Mouse (Mus musculus) stomach, postnatal 0 days (tissue): ENCODE measurements around the gene Tanc1. TPM values are rescaled to one million over a fixed set of nuclear protein-coding genes. Genes with fewer than 3 reads are reported as not detected.
A peak's percentile ranks its signal among the peaks of the same experiment; 100 is the strongest.

Source experiments
- ATAC-seq: fragments of 200-750 bp; cut with Nextera tagmentation; 2 replicates; pipeline ENCODE4 v1.8.0; 2017; ENCODE audit not compliant: low FRiP score, low TSS enrichment
- DNase-seq: peaks from one replicate; pipeline ENCODE4 v3.0.0-alpha.2; 2016; ENCODE audit warnings: low spot score
- H3K27ac ChIP-seq: fragments of 300-500 bp; sonication (generic); replicated peaks from 2 replicates; pipeline ENCODE4 v1.5.1; 2014; ENCODE audit warnings: mild to moderate bottlenecking, control low read depth
- H3K27me3 ChIP-seq: fragments of 300-500 bp; sonication (generic); 2 replicates; pipeline ENCODE4 v1.6.1; 2014; ENCODE audit warnings: low read length; ENCODE audit not compliant: control insufficient read depth, insufficient read depth
- H3K36me3 ChIP-seq: fragments of 300-500 bp; sonication (generic); 2 replicates; pipeline ENCODE4 v1.6.1; 2014; ENCODE audit warnings: low read length, mixed read lengths; ENCODE audit not compliant: control insufficient read depth, insufficient read depth
- H3K4me1 ChIP-seq: fragments of 300-500 bp; sonication (generic); replicated peaks from 2 replicates; pipeline ENCODE4 v1.6.1; 2014; ENCODE audit warnings: antibody characterized with exemption; ENCODE audit not compliant: control insufficient read depth, insufficient read depth
- H3K4me2 ChIP-seq: fragments of 300-500 bp; sonication (generic); replicated peaks from 2 replicates; pipeline ENCODE4 v1.6.1; 2014; ENCODE audit warnings: low read depth, mild to moderate bottlenecking, control low read depth, moderate library complexity
- H3K4me3 ChIP-seq: fragments of 300-500 bp; sonication (generic); 2 replicates; pipeline ENCODE4 v1.5.1; 2014; ENCODE audit warnings: low read depth, low read length, control low read depth
- H3K9ac ChIP-seq: fragments of 300-500 bp; sonication (generic); 2 replicates; pipeline ENCODE4 v1.6.1; 2014; ENCODE audit warnings: mild to moderate bottlenecking, low read length, control low read depth, mixed read lengths
- H3K9me3 ChIP-seq: fragments of 300-500 bp; sonication (generic); 2 replicates; pipeline ENCODE4 v1.6.1; 2016; ENCODE audit warnings: low read length; ENCODE audit not compliant: control insufficient read depth
- CTCF ChIP-seq: IDR thresholded peaks from 2 replicates; pipeline ENCODE4 v1.5.1; 2016; ENCODE audit warnings: antibody characterized with exemption, low read depth, mild to moderate bottlenecking, moderate library complexity
- EP300 ChIP-seq: optimal IDR thresholded peaks from 2 replicates; pipeline ENCODE3; 2016; ENCODE audit warnings: antibody characterized with exemption
- WGBS: fragments of 180-500 bp; shearing (Covaris S2); extraction: QIAGEN DNeasy Blood & Tissue Kit; methylation state at CpG from one replicate; pipeline ENCODE4 v1.1.7; 2014; 5-methylcytosine and 5-hydroxymethylcytosine counted together
- polyA plus RNA-seq: library from polyadenylated mRNA; unstranded; fragments of >200 nt; fragmentation: Nextera tagmentation; extraction: Ambion mirVana; gene quantifications from 2 replicates; pipeline ENCODE4 v1.2.1, GENCODE M21; 2015

Gene Tanc1
- polyA plus RNA-seq, 1 experiment from 2014 or later = 13.4 TPM

GRCm38 (mm10) chr2:59598286-59598685 is 13.6 kb upstream of the Tanc1 start:
- 52% methylated on average over 6 of the region's 6 CpGs for WGBS
- DNase-seq (no peak), ATAC-seq (no peak)
- H3K27me3 ChIP-seq = no peaks in the 10 kb centered on the region
- no peak overlapping the region for H3K27ac ChIP-seq
- H3K9me3 ChIP-seq = no peaks in the 10 kb centered on the region
- H3K9ac ChIP-seq = no peak overlapping the region
- H3K4me2 ChIP-seq = no peak overlapping the region
- H3K36me3 ChIP-seq = no peaks in the 10 kb centered on the region
- no peak overlapping the region for H3K4me3 ChIP-seq
- H3K4me1 ChIP-seq = no peaks in the 10 kb centered on the region
- TF ChIP-seq EP300 (no peak), CTCF (no peak)

GRCm38 (mm10) chr2:59598894-59599293 is 12.9 kb upstream of the Tanc1 start:
- Histone ChIP-seq H3K4me1 (no peaks in the 10 kb centered on the region), H3K4me3 (no peak overlapping the region), H3K27me3 (no peaks in the 10 kb centered on the region), H3K36me3 (no peaks in the 10 kb centered on the region), H3K4me2 (no peak overlapping the region), H3K27ac (no peak overlapping the region), H3K9ac (no peak overlapping the region), H3K9me3 (no peaks in the 10 kb centered on the region)
- 38% methylated on average over 4 of the region's 4 CpGs for WGBS
- ATAC-seq (no peak; the same call in 1 of the 2 replicates), DNase-seq (no peak)
- TF ChIP-seq CTCF = no peak
- no peak for TF ChIP-seq EP300

GRCm38 (mm10) chr2:59599338-59600111 is 12.3 kb upstream of the Tanc1 start:
- peak; percentile 66; the same call in 1 of the 2 replicates for ATAC-seq
- WGBS = 7% methylated on average over 6 of the region's 7 CpGs
- Histone ChIP-seq H3K4me1 (no peaks in the 10 kb centered on the region), H3K4me3 (no peak overlapping the region), H3K9me3 (no peaks in the 10 kb centered on the region), H3K4me2 (no peak overlapping the region), H3K27me3 (no peaks in the 10 kb centered on the region), H3K9ac (no peak overlapping the region), H3K36me3 (no peaks in the 10 kb centered on the region), H3K27ac (no peak overlapping the region; the same call in 1 of the 2 replicates)
- peak; percentile 62 for DNase-seq
- TF ChIP-seq EP300 = no peak

GRCm38 (mm10) chr2:59600123-59600840 is 11.6 kb upstream of the Tanc1 start:
- no peaks in the 10 kb centered on the region for H3K9me3 ChIP-seq
- no peak overlapping the region; the same call in 1 of the 2 replicates for H3K27ac ChIP-seq
- DNase-seq = no peak
- TF ChIP-seq CTCF (no peak), EP300 (no peak)
- WGBS = 51% methylated on average over 19 of the region's 19 CpGs
- no peak overlapping the region for H3K9ac ChIP-seq
- peak overlapping the region; percentile 12; the same call in 1 of the 2 replicates for H3K4me2 ChIP-seq
- no peak overlapping the region for H3K4me3 ChIP-seq
- no peaks in the 10 kb centered on the region for H3K4me1 ChIP-seq
- ATAC-seq = no peak
- no peaks in the 10 kb centered on the region for H3K36me3 ChIP-seq
- no peaks in the 10 kb centered on the region for H3K27me3 ChIP-seq

- Histone ChIP-seq H3K4me3 (no peak overlapping the region), H3K9ac (no peak overlapping the region), H3K4me1 (no peaks in the 10 kb centered on the region), H3K9me3 (no peaks in the 10 kb centered on the region), H3K27me3 (no peaks in the 10 kb centered on the region), H3K36me3 (no peaks in the 10 kb centered on the region), H3K4me2 (no peak overlapping the region), H3K27ac (no peak overlapping the region)
- no peak for DNase-seq
- 72% methylated on average over 2 of the region's 2 CpGs for WGBS
- no peak for ATAC-seq
- TF ChIP-seq EP300 (no peak), CTCF (no peak)
Observed at GRCm38 (mm10) chr2:59600980-59601379, 10.9 kb upstream of the Tanc1 start.

- H3K36me3 ChIP-seq = no peaks in the 10 kb centered on the region
- no peak for DNase-seq
- no peak for TF ChIP-seq CTCF
- no peak for TF ChIP-seq EP300
- WGBS = 82% methylated on average over 8 of the region's 8 CpGs
- H3K4me2 ChIP-seq = no peak overlapping the region
- H3K27me3 ChIP-seq = no peaks in the 10 kb centered on the region
- H3K9me3 ChIP-seq = no peaks in the 10 kb centered on the region
- no peaks in the 10 kb centered on the region for H3K4me1 ChIP-seq
- H3K9ac ChIP-seq = no peak overlapping the region
- H3K27ac ChIP-seq = no peak overlapping the region
- no peak for ATAC-seq
- no peak overlapping the region for H3K4me3 ChIP-seq
Observed at GRCm38 (mm10) chr2:59601452-59601851, 10.4 kb upstream of the Tanc1 start.
